Mouse (Mus musculus): Measurements from ENCODE around the gene Hsp90ab1.

- no peak for TF ChIP-seq POLR2A (IDR thresholded peaks at IDR 0.05; ENCODE audit: insufficient read length, low read depth)
- no peak for TF ChIP-seq TCF12 (IDR thresholded peaks at IDR 0.05; ENCODE audit: insufficient read depth, poor library complexity, severe bottlenecking)
- no peak for TF ChIP-seq CEBPB (IDR thresholded peaks at IDR 0.05; ENCODE audit: insufficient read depth, poor library complexity, severe bottlenecking)
- TF ChIP-seq MYOD1 (IDR thresholded peaks at IDR 0.05; ENCODE audit: control insufficient read depth in 1 of 3, insufficient read length in 2 of 3, low read depth in 2 of 3) = no peak
- TF ChIP-seq MYOG (IDR thresholded peaks at IDR 0.05; ENCODE audit: control insufficient read depth in 1 of 3, insufficient read depth in 1 of 3, insufficient read length in 2 of 3, low read depth in 2 of 3) = no peak
- TF ChIP-seq POLR2AphosphoS2 (IDR thresholded peaks at IDR 0.05; ENCODE audit: insufficient read length, low read depth) = no peak
- no peak for TF ChIP-seq MAX (IDR thresholded peaks at IDR 0.05; ENCODE audit: low read depth)
These were observed 30.4 kb downstream of the Hsp90ab1 start for GRCm38 (mm10) chr17:45542705-45543104.
